Mouse (Mus musculus): ENCODE data around the gene Rrp8. TPM values are rescaled to one million over a fixed set of nuclear protein-coding genes. Genes with fewer than 3 reads are reported as not detected.
"Not testable (repeated sequence)": the region's sequence is repeated elsewhere in the genome, so short reads cannot be mapped to it uniquely, and the experiment has no call there.

The Rrp8 gene
- total and polyA plus RNA-seq, 2 experiments from 2014 or later, result 14.5 to 18.9 TPM

DNA sequence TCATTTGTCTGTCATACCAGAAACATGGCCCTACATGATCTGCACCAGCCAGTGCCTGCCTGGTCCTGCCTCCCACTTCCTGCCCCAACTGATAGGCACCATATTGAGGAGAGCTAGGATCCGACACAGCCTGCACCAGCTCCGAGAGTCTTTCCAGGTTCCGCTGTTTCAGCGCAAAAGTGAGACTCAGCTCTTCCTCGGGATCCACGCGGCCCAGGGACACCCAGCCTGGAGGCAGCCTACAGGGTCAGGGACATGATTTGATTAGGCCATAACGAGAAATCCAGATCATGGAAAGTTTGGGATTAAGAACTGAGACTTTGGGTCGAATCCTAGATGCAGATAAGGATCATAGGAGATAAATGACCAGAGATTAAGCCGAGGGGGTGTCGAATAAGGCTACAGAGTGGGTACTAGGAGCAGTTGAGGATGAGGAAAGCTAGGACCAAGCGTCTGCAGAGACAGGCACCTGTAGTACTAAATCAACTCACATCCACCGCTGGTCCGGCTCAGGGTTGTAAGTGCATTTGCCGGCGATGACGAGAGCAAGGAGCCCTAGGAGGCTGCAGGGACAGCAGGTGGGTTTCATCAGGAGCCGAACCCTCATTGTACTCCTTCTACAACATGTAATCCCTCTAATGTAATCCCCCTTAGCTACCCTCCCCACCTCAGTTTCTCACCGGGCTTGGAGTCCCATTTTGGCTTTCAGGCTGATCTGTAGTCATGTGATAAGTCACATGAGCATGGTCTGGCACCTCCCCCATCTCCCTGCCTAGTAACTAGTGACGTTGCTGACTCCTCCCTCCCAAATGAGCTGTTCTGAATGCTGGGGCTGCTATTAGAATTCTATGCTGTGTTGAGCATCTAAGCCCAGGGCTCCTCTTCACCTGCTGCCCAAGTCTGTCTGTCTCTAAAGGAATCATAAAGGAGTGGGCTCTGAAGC lies 14.6 kb upstream of the Rrp8 start, which contains the start of gene Tpp1:
TSS of gene Tpp1 (minus strand) at position 745 of the 943 bp plus-strand sequence.
- WGBS, result 21% methylated on average over 20 of the region's 20 CpGs
- H3K36me3 ChIP-seq (ENCODE audit: insufficient read depth, low read length), result peaks cover 38% of the 10 kb centered on the region
- TF ChIP-seq CTCF (IDR thresholded peaks at IDR 0.05; ENCODE audit: low read depth), result no peak

DNA sequence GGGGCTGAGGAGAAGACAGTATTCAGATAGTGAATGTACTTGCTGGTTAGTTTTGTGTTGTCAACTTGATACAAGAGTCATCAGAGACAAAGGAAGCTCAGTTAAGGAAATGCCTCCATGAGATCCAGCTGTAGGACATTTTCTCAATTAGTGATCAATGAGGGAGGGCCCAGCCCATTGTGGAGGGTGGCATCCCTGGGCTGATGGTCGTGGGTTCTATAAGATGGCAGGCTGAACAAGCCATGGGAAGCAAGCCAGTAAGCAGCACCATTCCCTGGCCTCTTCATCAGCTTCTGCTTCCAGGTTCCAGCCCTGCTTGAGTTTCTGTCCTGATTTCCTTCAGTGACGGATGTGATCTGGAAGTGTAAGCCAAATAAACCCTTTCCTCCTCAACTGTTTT lies 10.6 kb upstream of the Rrp8 start:
- no peak for TF ChIP-seq CTCF (IDR thresholded peaks at IDR 0.05; ENCODE audit: low read depth)

More for the DNA sequence above, 14.6 kb upstream of the Rrp8 start, which contains the start of gene Tpp1:
- H3K4me1 ChIP-seq (ENCODE audit: insufficient read depth, low read length), result no peaks in the 10 kb centered on the region
- ATAC-seq (peak; percentile 95), DNase-seq (ENCODE audit: low spot score) (peak; percentile 94)
- no peaks in the 10 kb centered on the region for H3K27me3 ChIP-seq (ENCODE audit: insufficient read depth, low read length)
- peak within 1 kb of the TSS; percentile 76 for H3K27ac ChIP-seq
- peak within 1 kb of the TSS; percentile 50 for H3K4me3 ChIP-seq (ENCODE audit: low read length)
- peak within 1 kb of the TSS; percentile 61 for H3K9ac ChIP-seq (replicated peaks; ENCODE audit: low read length)
- no peaks in the 10 kb centered on the region for H3K9me3 ChIP-seq (ENCODE audit: low read length)
- peak within 1 kb of the TSS; percentile 92 for H3K4me2 ChIP-seq (ENCODE audit: low read depth, low read length)

DNA sequence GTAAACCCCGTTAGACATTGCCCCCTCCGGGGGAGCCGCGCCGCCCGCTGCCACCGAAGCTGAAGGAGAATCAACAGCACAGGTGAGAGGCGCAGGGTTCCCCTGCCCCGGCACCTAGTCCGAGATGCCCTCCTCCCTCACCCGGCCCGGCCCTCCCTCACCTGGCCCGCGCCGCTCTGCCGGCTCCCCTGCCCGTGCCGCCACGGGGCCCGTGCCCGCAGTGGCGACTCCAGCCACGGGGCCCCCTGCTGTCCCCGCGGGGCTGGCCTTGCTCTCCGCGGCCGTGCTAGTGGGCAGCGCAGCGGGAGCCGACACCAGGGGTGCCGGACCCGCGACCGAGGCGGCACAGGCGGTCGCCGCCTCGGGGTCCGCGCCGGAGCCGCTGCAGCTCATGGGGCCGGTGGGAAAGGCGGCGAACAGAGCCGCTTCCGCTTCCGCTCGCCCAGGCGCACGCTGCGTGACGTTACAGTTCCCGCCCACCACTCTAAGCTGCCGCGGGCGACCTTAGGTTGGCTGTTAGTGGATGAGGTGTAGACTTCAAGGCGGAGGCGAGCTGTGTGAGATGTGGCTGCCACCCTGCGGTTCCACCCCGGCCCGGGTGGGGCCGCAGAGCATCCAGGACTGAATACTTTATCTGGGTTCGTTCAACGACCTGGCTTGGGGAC lies 6.9 kb upstream of the Rrp8 start, which contains the start of gene Taf10:
TSS of gene Taf10 (minus strand) at position 436 of the 665 bp plus-strand sequence.
- H3K27me3 ChIP-seq (ENCODE audit: insufficient read depth, low read length), result no peaks in the 10 kb centered on the region
- DNase-seq (ENCODE audit: low spot score), result peak; percentile 94
- H3K9ac ChIP-seq (replicated peaks; ENCODE audit: low read length), result peak within 1 kb of the TSS; percentile 87
- peak; percentile 97 for ATAC-seq
- H3K4me2 ChIP-seq (ENCODE audit: low read depth, low read length), result peak within 1 kb of the TSS; percentile 84
- H3K4me3 ChIP-seq (ENCODE audit: low read length), result peak within 1 kb of the TSS; percentile 91
- peaks cover 22% of the 10 kb centered on the region for H3K36me3 ChIP-seq (ENCODE audit: insufficient read depth, low read length)
- H3K27ac ChIP-seq, result peak within 1 kb of the TSS; percentile 83
- TF ChIP-seq CTCF (IDR thresholded peaks at IDR 0.05; ENCODE audit: low read depth), result peak; percentile 55
- H3K9me3 ChIP-seq (ENCODE audit: low read length), result no peaks in the 10 kb centered on the region
- H3K4me1 ChIP-seq (ENCODE audit: insufficient read depth, low read length), result no peaks in the 10 kb centered on the region
- under 1% methylated on average over 64 of the region's 67 CpGs for WGBS

More for the DNA sequence above, 10.6 kb upstream of the Rrp8 start:
- no peak overlapping the region for H3K4me2 ChIP-seq (ENCODE audit: low read depth, low read length)
- DNase-seq (ENCODE audit: low spot score) (no peak), ATAC-seq (no peak)
- no peaks in the 10 kb centered on the region for H3K4me1 ChIP-seq (ENCODE audit: insufficient read depth, low read length)
- no peak overlapping the region for H3K4me3 ChIP-seq (ENCODE audit: low read length)
- H3K27me3 ChIP-seq (ENCODE audit: insufficient read depth, low read length), result no peaks in the 10 kb centered on the region
- no peak overlapping the region for H3K27ac ChIP-seq
- H3K9me3 ChIP-seq (ENCODE audit: low read length), result no peaks in the 10 kb centered on the region
- H3K36me3 ChIP-seq (ENCODE audit: insufficient read depth, low read length), result no peaks in the 10 kb centered on the region
- WGBS, result 72% methylated on average over 2 of the region's 2 CpGs
- H3K9ac ChIP-seq (replicated peaks; ENCODE audit: low read length), result no peak overlapping the region

DNA sequence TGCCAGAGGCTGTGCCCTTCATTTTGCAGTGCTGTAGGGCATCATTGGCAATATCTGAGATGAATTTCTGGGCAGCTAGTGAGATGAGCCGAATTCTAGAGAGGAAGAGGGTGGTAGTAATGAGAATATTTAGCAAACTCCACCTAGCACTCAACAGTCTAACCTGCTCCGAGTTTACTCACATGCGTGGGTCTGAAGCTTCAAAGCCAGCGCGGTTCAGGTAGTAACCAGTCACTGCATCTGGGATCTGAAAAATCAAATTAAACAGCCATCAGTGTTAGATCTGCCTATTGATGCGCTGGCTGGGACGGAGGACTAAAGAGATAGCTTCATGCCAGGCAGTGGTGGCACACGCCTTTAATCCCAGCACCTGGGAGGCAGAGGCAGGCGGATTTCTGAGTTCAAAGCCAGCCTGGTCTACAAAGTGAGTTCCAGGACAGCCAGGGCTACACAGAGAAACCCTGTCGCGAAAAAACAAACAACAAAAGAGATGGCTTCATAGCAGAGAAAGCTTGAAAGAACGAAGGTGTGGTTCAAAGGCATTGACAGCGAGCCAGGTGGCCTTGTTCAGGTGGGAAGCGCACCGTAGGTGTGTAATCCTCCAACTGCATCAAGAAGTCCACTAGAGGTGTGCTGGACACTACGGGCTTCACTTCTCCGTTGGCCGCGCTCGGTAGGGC lies 6.2 kb upstream of the Rrp8 start:
- peak overlapping the region; percentile 84 for H3K4me2 ChIP-seq (ENCODE audit: low read depth, low read length)
- not testable (repeated sequence) for ATAC-seq; H3K9me3 ChIP-seq (ENCODE audit: low read length); DNase-seq (ENCODE audit: low spot score); H3K27me3 ChIP-seq (ENCODE audit: insufficient read depth, low read length); H3K4me1 ChIP-seq (ENCODE audit: insufficient read depth, low read length)
- peaks cover 22% of the 10 kb centered on the region for H3K36me3 ChIP-seq (ENCODE audit: insufficient read depth, low read length)
- peak overlapping the region; percentile 87 for H3K9ac ChIP-seq (replicated peaks; ENCODE audit: low read length)
- peak overlapping the region; percentile 91 for H3K4me3 ChIP-seq (ENCODE audit: low read length)
- peak overlapping the region; percentile 83 for H3K27ac ChIP-seq
- WGBS, result 35% methylated on average over 20 of the region's 20 CpGs

DNA sequence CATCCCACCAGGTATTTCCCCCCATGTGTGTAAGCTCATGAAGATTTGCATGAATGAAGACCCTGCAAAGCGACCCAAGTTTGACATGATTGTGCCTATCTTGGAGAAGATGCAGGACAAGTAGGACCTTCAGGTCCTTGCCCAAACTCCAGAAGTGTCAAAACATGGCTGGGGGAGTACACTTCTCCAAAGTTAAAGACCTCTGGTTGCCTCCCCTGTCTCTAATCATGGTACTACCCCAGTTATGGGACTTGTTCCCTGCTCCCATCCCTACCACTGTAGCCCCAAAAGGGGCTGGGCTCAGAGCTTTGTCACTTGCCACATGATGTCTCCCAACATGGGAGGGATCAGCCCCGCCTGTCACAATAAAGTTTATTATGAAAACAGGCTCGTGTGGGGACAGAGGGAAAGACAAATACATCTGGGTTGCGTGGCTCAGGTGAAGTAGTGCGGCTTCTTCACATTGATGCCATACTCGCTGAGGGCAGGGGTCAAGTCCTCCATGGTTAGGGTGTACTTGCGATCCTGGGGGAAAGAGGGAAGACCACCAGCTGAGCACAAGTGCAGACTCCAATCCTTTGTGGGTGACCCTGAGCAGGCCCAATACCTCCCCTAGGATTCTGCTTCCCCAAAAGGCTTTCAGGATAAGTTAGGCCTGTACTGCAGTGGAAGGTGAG lies 5.5 kb upstream of the Rrp8 start:
- peaks cover 22% of the 10 kb centered on the region for H3K36me3 ChIP-seq (ENCODE audit: insufficient read depth, low read length)
- not testable (repeated sequence) for H3K27ac ChIP-seq; ATAC-seq; H3K9ac ChIP-seq (replicated peaks; ENCODE audit: low read length); H3K27me3 ChIP-seq (ENCODE audit: insufficient read depth, low read length); H3K4me1 ChIP-seq (ENCODE audit: insufficient read depth, low read length); H3K4me2 ChIP-seq (ENCODE audit: low read depth, low read length); DNase-seq (ENCODE audit: low spot score); H3K4me3 ChIP-seq (ENCODE audit: low read length); H3K9me3 ChIP-seq (ENCODE audit: low read length)
- WGBS, result 86% methylated on average over 7 of the region's 7 CpGs

DNA sequence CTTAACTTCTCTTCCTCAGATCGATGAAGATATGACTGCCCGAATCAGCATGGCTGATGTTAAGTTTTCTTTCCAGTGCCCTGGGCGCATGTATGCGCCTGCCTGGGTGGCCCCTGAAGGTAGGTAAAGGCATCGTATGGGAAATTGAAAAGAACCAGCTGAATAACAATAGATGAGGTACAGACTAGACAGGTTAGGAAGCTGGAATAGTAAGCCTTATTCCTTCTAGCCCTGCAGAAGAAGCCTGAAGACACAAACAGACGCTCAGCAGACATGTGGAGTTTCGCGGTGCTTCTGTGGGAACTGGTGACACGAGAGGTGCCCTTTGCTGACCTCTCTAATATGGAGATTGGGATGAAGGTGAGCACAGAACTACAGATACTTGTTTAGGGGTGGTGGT lies 4.8 kb upstream of the Rrp8 start:
- 93% methylated on average over 9 of the region's 9 CpGs for WGBS
- no peaks in the 10 kb centered on the region for H3K27me3 ChIP-seq (ENCODE audit: insufficient read depth, low read length)
- no peak overlapping the region for H3K4me2 ChIP-seq (ENCODE audit: low read depth, low read length)
- H3K36me3 ChIP-seq (ENCODE audit: insufficient read depth, low read length), result peaks cover 22% of the 10 kb centered on the region
- H3K4me1 ChIP-seq (ENCODE audit: insufficient read depth, low read length), result 0 out of 2 replicates have a peak, but pooled peaks cover 5% of the 10 kb centered on the region
- no peak overlapping the region for H3K27ac ChIP-seq
- TF ChIP-seq CTCF (IDR thresholded peaks at IDR 0.05; ENCODE audit: low read depth), result no peak
- ATAC-seq (no peak), DNase-seq (ENCODE audit: low spot score) (no peak)
- H3K4me3 ChIP-seq (ENCODE audit: low read length), result no peak overlapping the region
- no peak overlapping the region for H3K9ac ChIP-seq (replicated peaks; ENCODE audit: low read length)
- H3K9me3 ChIP-seq (ENCODE audit: low read length), result no peaks in the 10 kb centered on the region
